Mouse (Mus musculus) C2C12 (cell line): ENCODE results near the gene Kiss1r.

ENCODE experiments used
- CTCF ChIP-seq: IDR thresholded peaks from one replicate; pipeline ENCODE4 v1.5.1; 2011; ENCODE audit not compliant: control insufficient read depth, insufficient read depth, insufficient read length
- MAX ChIP-seq: IDR thresholded peaks from one replicate; pipeline ENCODE4 v1.6.1; 2011; ENCODE audit warnings: mild to moderate bottlenecking, control low read depth
- MYOG ChIP-seq: IDR thresholded peaks from one replicate; pipeline ENCODE4 v1.6.1; 2011; ENCODE audit not compliant: control insufficient read depth, insufficient read length; ENCODE audit errors: extremely low read depth

GRCm38 (mm10) chr10:79883297-79884084 lies 33.3 kb upstream of the Kiss1r start:
- TF ChIP-seq CTCF (peak; percentile 47), MAX (no peak), MYOG (no peak)
